Mouse (Mus musculus): ENCODE data around the gene Slc25a28.

GRCm38 (mm10) chr19:43665441-43666048 lies 9.1 kb downstream of the Slc25a28 start:
- TF ChIP-seq EP300 (IDR thresholded peaks at IDR 0.05) (no peak), CTCF (IDR thresholded peaks at IDR 0.05) (peak; percentile 81)
